Mouse (Mus musculus): Measurements from ENCODE around the gene Zc3h7a. TPM values are rescaled to one million over a fixed set of nuclear protein-coding genes. Genes with fewer than 3 reads are reported as not detected.
"Not testable (repeated sequence)": the region's sequence is repeated elsewhere in the genome, so short reads cannot be mapped to it uniquely, and the experiment has no call there.

The Zc3h7a gene
- polyA plus RNA-seq, 1 experiment from 2014 or later = 92.9 TPM

DNA sequence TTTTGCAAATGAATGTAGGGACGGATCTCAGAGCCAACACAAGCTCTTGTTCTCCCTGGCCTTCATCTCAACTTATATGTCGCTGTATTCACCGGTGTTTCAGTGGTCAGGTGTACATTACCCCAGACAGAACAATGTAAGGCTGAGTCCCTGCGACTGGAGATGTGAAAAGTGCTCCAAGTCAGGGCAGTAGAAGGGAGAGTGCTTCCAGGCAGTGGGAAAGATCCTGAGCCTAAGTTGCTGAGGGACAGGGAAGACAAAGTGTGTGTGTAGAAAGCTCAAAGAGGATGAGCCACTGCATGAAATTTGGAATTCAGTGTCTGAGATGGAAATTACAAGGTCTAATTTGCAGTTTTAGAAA is 671 bp upstream of the Zc3h7a start:
- Histone ChIP-seq H3K4me2 (peak overlapping the region; percentile 64), H3K4me3 (peak overlapping the region; percentile 83), H3K27me3 (no peaks in the 10 kb centered on the region), H3K4me1 (peaks cover 13% of the 10 kb centered on the region), H3K9ac (peak overlapping the region; percentile 86), H3K36me3 (0 out of 2 replicates have a peak, but pooled peaks cover 2% of the 10 kb centered on the region), H3K27ac (peak overlapping the region; percentile 79; the same call in 1 of the 2 replicates), H3K9me3 (no peaks in the 10 kb centered on the region)
- no peak for ATAC-seq (ENCODE audit: borderline replicate concordance, extremely low read depth, low FRiP score, low TSS enrichment)
- WGBS = 6% methylated on average over 4 of the region's 4 CpGs

- WGBS = under 1% methylated on average over 72 of the region's 72 CpGs
- H3K4me3 ChIP-seq = peak overlapping the region; percentile 83
- no peaks in the 10 kb centered on the region for H3K9me3 ChIP-seq
Observed at GRCm38 (mm10) chr16:11175489-11176207, 545 bp downstream of the Zc3h7a start.

DNA sequence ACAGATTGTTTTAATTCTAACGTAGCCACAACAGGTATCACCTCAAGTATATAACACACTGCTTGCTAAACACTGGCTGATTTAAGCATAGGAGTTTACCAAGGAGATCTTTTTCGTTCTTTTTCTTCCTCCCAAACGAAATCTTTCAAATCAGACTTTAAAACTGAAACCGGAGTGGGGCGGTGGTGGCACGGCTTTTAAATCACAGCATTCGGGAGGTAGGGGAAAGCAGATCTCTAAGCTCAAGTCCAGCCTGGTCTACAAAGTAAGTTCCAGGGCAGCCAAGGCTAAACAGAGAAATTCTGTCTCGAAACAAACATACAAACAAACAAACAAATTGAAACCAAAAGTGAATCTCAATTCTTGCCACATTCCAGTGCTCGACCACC is 1.1 kb downstream of the Zc3h7a start:
- 10% methylated on average over 9 of the region's 9 CpGs for WGBS
- Histone ChIP-seq H3K9me3 (no peaks in the 10 kb centered on the region), H3K27me3 (no peaks in the 10 kb centered on the region), H3K9ac (peak overlapping the region; percentile 86), H3K4me1 (peaks cover 13% of the 10 kb centered on the region), H3K36me3 (0 out of 2 replicates have a peak, but pooled peaks cover 2% of the 10 kb centered on the region), H3K4me2 (peak overlapping the region; percentile 64), H3K4me3 (peak overlapping the region; percentile 83), H3K27ac (peak overlapping the region; percentile 79)
- ATAC-seq (ENCODE audit: borderline replicate concordance, extremely low read depth, low FRiP score, low TSS enrichment) = no peak

More at GRCm38 (mm10) chr16:11175489-11176207, 545 bp downstream of the Zc3h7a start:
- H3K9ac ChIP-seq = peak overlapping the region; percentile 86
- H3K27me3 ChIP-seq = no peaks in the 10 kb centered on the region
- H3K4me1 ChIP-seq = peaks cover 13% of the 10 kb centered on the region
- peak overlapping the region; percentile 64 for H3K4me2 ChIP-seq
- 0 out of 2 replicates have a peak, but pooled peaks cover 2% of the 10 kb centered on the region for H3K36me3 ChIP-seq
- peak; percentile 51; the same call in 1 of the 2 replicates for ATAC-seq (ENCODE audit: borderline replicate concordance, extremely low read depth, low FRiP score, low TSS enrichment)
- H3K27ac ChIP-seq = peak overlapping the region; percentile 79

GRCm38 (mm10) chr16:11174671-11175081 is 1.5 kb downstream of the Zc3h7a start:
- Histone ChIP-seq H3K9me3 (no peaks in the 10 kb centered on the region), H3K27me3 (no peaks in the 10 kb centered on the region), H3K4me2 (peak overlapping the region; percentile 64), H3K36me3 (0 out of 2 replicates have a peak, but pooled peaks cover 2% of the 10 kb centered on the region), H3K4me3 (peak overlapping the region; percentile 83), H3K9ac (peak overlapping the region; percentile 86; the same call in 1 of the 2 replicates), H3K4me1 (peaks cover 13% of the 10 kb centered on the region), H3K27ac (0 out of 2 replicates have a peak overlapping the region, but pooled peaks have one; percentile 79)
- no peak for ATAC-seq (ENCODE audit: borderline replicate concordance, extremely low read depth, low FRiP score, low TSS enrichment)
- WGBS = 9% methylated on average over 10 of the region's 10 CpGs

- no peak overlapping the region for H3K27ac ChIP-seq
- no peak for ATAC-seq (ENCODE audit: borderline replicate concordance, extremely low read depth, low FRiP score, low TSS enrichment)
- H3K9me3 ChIP-seq = no peaks in the 10 kb centered on the region
- 82% methylated on average over 6 of the region's 6 CpGs for WGBS
- H3K36me3 ChIP-seq = 0 out of 2 replicates have a peak, but pooled peaks cover 2% of the 10 kb centered on the region
- H3K9ac ChIP-seq = no peak overlapping the region
- H3K4me2 ChIP-seq = no peak overlapping the region
- H3K4me3 ChIP-seq = no peak overlapping the region
- no peaks in the 10 kb centered on the region for H3K27me3 ChIP-seq
- peaks cover 9% of the 10 kb centered on the region for H3K4me1 ChIP-seq
Observed at GRCm38 (mm10) chr16:11171679-11172078, 4.5 kb downstream of the Zc3h7a start.

DNA sequence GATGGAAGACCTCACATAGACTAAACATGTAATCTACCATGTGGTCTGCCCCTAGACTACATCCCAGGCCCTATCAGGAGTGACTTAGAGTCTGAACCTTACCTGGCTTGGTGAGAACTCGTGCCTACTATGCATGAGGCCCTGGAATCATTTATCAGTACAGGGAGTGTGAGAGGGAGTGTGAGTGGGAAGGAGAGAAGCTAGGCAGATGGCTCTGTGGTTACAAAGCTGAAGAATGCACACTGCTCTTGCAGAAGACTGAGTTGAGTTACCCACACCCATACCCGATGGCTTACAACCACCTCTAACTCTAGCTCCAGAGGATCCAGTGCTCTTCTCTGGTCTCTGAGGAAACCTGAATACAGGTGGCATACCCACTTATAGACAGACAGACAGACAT is 9.8 kb downstream of the Zc3h7a start:
- Histone ChIP-seq H3K4me2 (no peak overlapping the region), H3K4me1 (no peaks in the 10 kb centered on the region), H3K9me3 (no peaks in the 10 kb centered on the region), H3K9ac (no peak overlapping the region), H3K4me3 (no peak overlapping the region), H3K27ac (no peak overlapping the region), H3K36me3 (peaks cover 14% of the 10 kb centered on the region; the same call in 1 of the 2 replicates), H3K27me3 (no peaks in the 10 kb centered on the region)
- ATAC-seq (ENCODE audit: borderline replicate concordance, extremely low read depth, low FRiP score, low TSS enrichment) = no peak
- WGBS = 89% methylated on average over 2 of the region's 2 CpGs

- Histone ChIP-seq H3K4me2 (no peak overlapping the region), H3K4me1 (no peaks in the 10 kb centered on the region), H3K4me3 (no peak overlapping the region), H3K36me3 (peaks cover 18% of the 10 kb centered on the region; the same call in 1 of the 2 replicates), H3K27ac (no peak overlapping the region), H3K9ac (no peak overlapping the region), H3K27me3 (no peaks in the 10 kb centered on the region), H3K9me3 (no peaks in the 10 kb centered on the region)
- WGBS = 73% methylated on average over 3 of the region's 3 CpGs
- ATAC-seq (ENCODE audit: borderline replicate concordance, extremely low read depth, low FRiP score, low TSS enrichment) = no peak
Observed at GRCm38 (mm10) chr16:11164695-11165255, 11.4 kb downstream of the Zc3h7a start.

DNA sequence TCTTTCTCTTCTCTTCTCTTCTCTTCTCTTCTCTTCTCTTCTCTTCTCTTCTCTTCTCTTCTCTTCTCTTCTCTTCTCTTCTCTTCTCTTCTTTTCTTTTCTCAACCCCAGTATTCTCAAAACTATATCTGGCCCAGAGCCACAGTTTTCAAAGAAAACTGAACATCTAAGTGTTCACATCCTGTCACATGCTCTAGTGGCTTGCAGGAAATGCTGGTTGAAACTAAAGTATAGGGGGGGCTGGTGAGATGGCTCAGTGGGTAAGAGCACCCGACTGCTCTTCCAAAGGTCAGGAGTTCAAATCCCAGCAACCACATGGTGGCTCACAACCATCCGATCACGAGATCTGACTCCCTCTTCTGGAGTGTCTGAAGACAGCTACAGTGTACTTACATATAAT is 18.5 kb downstream of the Zc3h7a start:
- not testable (repeated sequence) for H3K27ac ChIP-seq; H3K4me3 ChIP-seq; H3K9ac ChIP-seq; H3K9me3 ChIP-seq; H3K4me2 ChIP-seq; ATAC-seq (ENCODE audit: borderline replicate concordance, extremely low read depth, low FRiP score, low TSS enrichment); H3K4me1 ChIP-seq; H3K27me3 ChIP-seq
- WGBS = 63% methylated on average over 2 of the region's 3 CpGs
- peaks cover 60% of the 10 kb centered on the region for H3K36me3 ChIP-seq

GRCm38 (mm10) chr16:11154500-11154899 is 21.7 kb downstream of the Zc3h7a start:
- Histone ChIP-seq H3K36me3 (peaks cover 66% of the 10 kb centered on the region), H3K9me3 (no peaks in the 10 kb centered on the region), H3K4me2 (no peak overlapping the region), H3K4me3 (no peak overlapping the region), H3K4me1 (no peaks in the 10 kb centered on the region), H3K27ac (no peak overlapping the region), H3K9ac (no peak overlapping the region), H3K27me3 (no peaks in the 10 kb centered on the region)
- ATAC-seq (ENCODE audit: borderline replicate concordance, extremely low read depth, low FRiP score, low TSS enrichment) = no peak

- not testable (repeated sequence) for H3K9ac ChIP-seq; H3K27me3 ChIP-seq; H3K4me3 ChIP-seq; H3K27ac ChIP-seq; H3K4me2 ChIP-seq; ATAC-seq (ENCODE audit: borderline replicate concordance, extremely low read depth, low FRiP score, low TSS enrichment); H3K9me3 ChIP-seq; H3K4me1 ChIP-seq
- WGBS = 17% methylated on average over 56 of the region's 56 CpGs
- H3K36me3 ChIP-seq = peaks cover 41% of the 10 kb centered on the region
Observed at GRCm38 (mm10) chr16:11143706-11144483, 32.3 kb downstream of the Zc3h7a start.

GRCm38 (mm10) chr16:11134348-11135344 is 41.5 kb downstream of the Zc3h7a start, which contains the start of gene Txndc11:
Txndc11 (minus strand) TSS chr16:11134650.
- Histone ChIP-seq H3K9me3 (no peaks in the 10 kb centered on the region), H3K4me3 (peak within 1 kb of the TSS; percentile 93), H3K27ac (peak within 1 kb of the TSS; percentile 92), H3K36me3 (peaks cover 24% of the 10 kb centered on the region; the same call in 1 of the 2 replicates), H3K4me1 (peaks cover 17% of the 10 kb centered on the region), H3K9ac (peak within 1 kb of the TSS; percentile 97), H3K27me3 (no peaks in the 10 kb centered on the region), H3K4me2 (peak within 1 kb of the TSS; percentile 65)
- under 1% methylated on average over 64 of the region's 80 CpGs for WGBS
- ATAC-seq (ENCODE audit: borderline replicate concordance, extremely low read depth, low FRiP score, low TSS enrichment) = peak; percentile 99
